Mouse (Mus musculus): ENCODE measurements around the gene Birc7. TPM values are rescaled to one million over a fixed set of nuclear protein-coding genes. Genes with fewer than 3 reads are reported as not detected.

Birc7 gene
- total and polyA plus RNA-seq, 3 experiments = not detected

- Histone ChIP-seq H3K27me3 (ENCODE audit: control insufficient read depth in 1 of 2, insufficient read depth in 2 of 2, low read length in 2 of 2) (peaks cover 7 to 21% of the 10 kb centered on the region in 2 experiments), H3K36me3 (ENCODE audit: control insufficient read depth in 1 of 2, insufficient read depth in 2 of 2, low read length in 2 of 2) (no peaks in the 10 kb centered on the region), H3K4me3 (ENCODE audit: control insufficient read depth in 1 of 2, insufficient read depth in 1 of 2, low read depth in 2 of 2, low read length in 2 of 2) (no peak overlapping the region), H3K9me3 (replicated peaks; ENCODE audit: insufficient read depth, low read length) (no peaks in the 10 kb centered on the region), H3K9ac (ENCODE audit: control insufficient read depth, low read depth, low read length, poor library complexity, severe bottlenecking) (no peak overlapping the region), H3K4me1 (ENCODE audit: control insufficient read depth in 1 of 2, insufficient read depth in 2 of 2, low read length in 2 of 2) (no peaks in the 10 kb centered on the region), H3K79me2 (ENCODE audit: control insufficient read depth, insufficient read depth, low read length, poor library complexity) (no peaks in the 10 kb centered on the region), H3K27ac (ENCODE audit: control insufficient read depth, low read depth, low read length) (no peak overlapping the region)
- DNase-seq (ENCODE audit: low read depth, low spot score) = no peak
- TF ChIP-seq MYC (IDR thresholded peaks at IDR 0.05; ENCODE audit: low read depth, low read length) (no peak), TCF12 (IDR thresholded peaks at IDR 0.05; ENCODE audit: low read depth, low read length) (no peak), ELF1 (IDR thresholded peaks at IDR 0.05; ENCODE audit: low read depth, low read length) (no peak), POLR2AphosphoS5 (IDR thresholded peaks at IDR 0.05; ENCODE audit: borderline replicate concordance, low read depth, low read length) (no peak), MAZ (IDR thresholded peaks at IDR 0.05; ENCODE audit: low read depth, low read length) (no peak), GABPA (IDR thresholded peaks at IDR 0.05; ENCODE audit: low read depth, low read length) (no peak), USF1 (IDR thresholded peaks at IDR 0.05; ENCODE audit: low read depth, low read length) (no peak), MXI1 (IDR thresholded peaks at IDR 0.05; ENCODE audit: low read depth, low read length) (no peak)
These were observed 3.6 kb downstream of the Birc7 start for GRCm38 (mm10) chr2:180932418-180932817.

DNA sequence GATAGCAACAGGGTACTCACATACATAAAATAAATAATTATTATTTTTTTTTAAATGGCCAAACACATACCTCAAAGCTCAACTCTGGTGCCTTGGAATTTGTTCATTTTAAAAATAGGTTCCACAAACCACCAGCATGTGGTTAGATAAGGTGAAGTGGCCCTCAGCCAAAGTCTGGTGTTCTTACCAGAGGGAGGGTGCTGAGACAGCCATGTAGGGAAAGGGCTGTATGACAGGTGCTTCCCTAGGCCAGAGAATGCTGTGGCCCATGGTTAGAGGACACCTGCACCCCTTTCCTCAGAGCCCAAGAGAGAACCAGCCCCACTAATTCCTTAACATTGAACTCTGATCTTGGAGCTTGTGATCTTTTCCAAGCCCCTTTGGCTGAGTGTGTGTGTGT lies 11.4 kb downstream of the Birc7 start:
- DNase-seq (ENCODE audit: low read depth, low spot score) = peak; percentile 56
- Histone ChIP-seq H3K4me3 (ENCODE audit: control insufficient read depth in 1 of 2, insufficient read depth in 1 of 2, low read depth in 2 of 2, low read length in 2 of 2) (no peak overlapping the region), H3K79me2 (ENCODE audit: control insufficient read depth, insufficient read depth, low read length, poor library complexity) (no peaks in the 10 kb centered on the region), H3K9ac (ENCODE audit: control insufficient read depth, low read depth, low read length, poor library complexity, severe bottlenecking) (no peak overlapping the region), H3K36me3 (ENCODE audit: control insufficient read depth in 1 of 2, insufficient read depth in 2 of 2, low read length in 2 of 2) (no peaks in the 10 kb centered on the region), H3K27ac (ENCODE audit: control insufficient read depth, low read depth, low read length) (no peak overlapping the region), H3K9me3 (replicated peaks; ENCODE audit: insufficient read depth, low read length) (no peaks in the 10 kb centered on the region), H3K4me1 (ENCODE audit: control insufficient read depth in 1 of 2, insufficient read depth in 2 of 2, low read length in 2 of 2) (no peaks in the 10 kb centered on the region), H3K27me3 (ENCODE audit: control insufficient read depth in 1 of 2, insufficient read depth in 2 of 2, low read length in 2 of 2) (peaks cover 3 to 9% of the 10 kb centered on the region in 2 experiments; a peak in 3 of 4 replicates)
- TF ChIP-seq MYB (IDR thresholded peaks at IDR 0.05; ENCODE audit: low read depth, low read length) = no peak
- TF ChIP-seq GATA1 (IDR thresholded peaks at IDR 0.05; ENCODE audit: low read depth, low read length) = 0 out of 2 replicates have a peak, but pooled peaks have one; percentile 18

DNA sequence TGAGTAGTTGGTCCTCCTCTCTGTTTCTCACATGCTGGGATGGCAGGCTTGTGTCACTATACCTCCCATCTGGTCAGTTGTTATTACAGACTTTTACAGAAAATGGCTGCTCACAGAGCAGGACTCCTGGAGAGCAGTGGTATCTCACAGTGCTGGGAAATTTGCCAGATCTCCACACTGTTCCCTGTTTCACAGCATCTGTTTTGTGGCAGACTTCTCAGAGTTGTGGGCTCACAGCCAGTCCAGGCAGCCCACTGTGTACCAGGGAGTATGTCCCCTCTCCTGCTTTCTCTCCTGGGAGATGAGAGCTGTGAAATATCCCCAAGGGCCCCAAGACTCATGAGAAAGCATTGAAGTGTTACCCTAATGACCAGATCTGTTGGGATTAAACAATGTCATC lies 13.0 kb downstream of the Birc7 start:
- DNase-seq (ENCODE audit: low read depth, low spot score) = no peak
- H3K9me3 ChIP-seq (replicated peaks; ENCODE audit: insufficient read depth, low read length) = no peaks in the 10 kb centered on the region
- H3K27ac ChIP-seq (ENCODE audit: control insufficient read depth, low read depth, low read length) = no peak overlapping the region
- TF ChIP-seq ELF1 (IDR thresholded peaks at IDR 0.05; ENCODE audit: low read depth, low read length) (no peak), USF1 (IDR thresholded peaks at IDR 0.05; ENCODE audit: low read depth, low read length) (no peak), UBTF (IDR thresholded peaks at IDR 0.05; ENCODE audit: borderline replicate concordance, insufficient read depth, low read depth, low read length) (no peak), NELFE (IDR thresholded peaks at IDR 0.05; ENCODE audit: low read depth, low read length) (no peak), CHD1 (IDR thresholded peaks at IDR 0.05; ENCODE audit: low read depth, low read length) (no peak), E2F4 (IDR thresholded peaks at IDR 0.05; ENCODE audit: borderline replicate concordance, low read depth, low read length) (no peak), ZKSCAN1 (IDR thresholded peaks at IDR 0.05; ENCODE audit: low read depth, low read length) (no peak)
- H3K4me1 ChIP-seq (ENCODE audit: control insufficient read depth in 1 of 2, insufficient read depth in 2 of 2, low read length in 2 of 2) = no peaks in the 10 kb centered on the region
- no peak overlapping the region for H3K4me3 ChIP-seq (ENCODE audit: control insufficient read depth in 1 of 2, insufficient read depth in 1 of 2, low read depth in 2 of 2, low read length in 2 of 2)
- no peaks in the 10 kb centered on the region for H3K36me3 ChIP-seq (ENCODE audit: control insufficient read depth in 1 of 2, insufficient read depth in 2 of 2, low read length in 2 of 2)
- peaks cover 2 to 3% of the 10 kb centered on the region in 2 experiments; a peak in 2 of 4 replicates for H3K27me3 ChIP-seq (ENCODE audit: control insufficient read depth in 1 of 2, insufficient read depth in 2 of 2, low read length in 2 of 2)
- H3K79me2 ChIP-seq (ENCODE audit: control insufficient read depth, insufficient read depth, low read length, poor library complexity) = no peaks in the 10 kb centered on the region
- H3K9ac ChIP-seq (ENCODE audit: control insufficient read depth, low read depth, low read length, poor library complexity, severe bottlenecking) = no peak overlapping the region
